Mouse (Mus musculus) thymus, postnatal 36 days (tissue): ENCODE results near the gene 2310022A10Rik.
"Not testable (repeated sequence)": the region's sequence is repeated elsewhere in the genome, so short reads cannot be mapped to it uniquely, and the experiment has no call there.

Experiments used
- DNase-seq, 2 experiments: peaks; one replicate each; pipeline ENCODE4 v3.0.0; 2022; ENCODE audit warnings: mixed read lengths in 2 of 2

The 2310022A10Rik gene

GRCm38 (mm10) chr7:27621028-27621427 is 68.0 kb downstream of the 2310022A10Rik start:
- no peak for DNase-seq

- no peak for DNase-seq
Observed at GRCm38 (mm10) chr7:27622234-27622633, 69.2 kb downstream of the 2310022A10Rik start.

- DNase-seq = no peak
Observed at GRCm38 (mm10) chr7:27624967-27625366, 71.9 kb downstream of the 2310022A10Rik start.

- DNase-seq = no peak
Observed at GRCm38 (mm10) chr7:27627707-27628106, 74.7 kb downstream of the 2310022A10Rik start.

- no peak for DNase-seq
Observed at GRCm38 (mm10) chr7:27628190-27628589, 75.2 kb downstream of the 2310022A10Rik start.

GRCm38 (mm10) chr7:27628816-27629215 is 75.8 kb downstream of the 2310022A10Rik start:
- DNase-seq = not testable (repeated sequence)

- DNase-seq = no peak
Observed at GRCm38 (mm10) chr7:27631439-27631838, 78.4 kb downstream of the 2310022A10Rik start.
